Mouse (Mus musculus): ENCODE results near the gene Fbxo41.

Gene Fbxo41

GRCm38 (mm10) chr6:85502911-85503250 lies at the start of gene Fbxo41:
TSS of gene Fbxo41 (minus strand) at chr6:85502994.
- DNase-seq (ENCODE audit: low read depth in 1 of 2, low spot score in 2 of 2): no peak

DNA sequence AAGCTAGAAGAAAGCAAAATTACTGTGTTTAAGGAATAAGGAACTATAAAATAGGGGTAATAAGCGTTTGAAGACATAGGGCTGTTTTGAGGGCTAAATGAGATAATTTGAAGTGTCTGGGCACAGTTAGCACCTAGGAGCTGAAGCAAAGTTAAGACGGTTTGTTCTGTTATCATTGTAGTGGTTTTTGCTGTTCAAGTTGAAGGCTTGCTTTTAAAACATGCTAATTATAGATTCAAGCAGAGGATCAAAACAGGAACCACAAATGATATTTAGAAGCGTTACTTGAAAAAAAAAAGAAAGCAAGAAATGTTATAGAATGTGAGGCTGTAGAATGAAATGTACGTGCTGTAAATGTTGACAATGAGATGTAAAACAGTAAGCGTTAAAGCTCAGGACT lies 44.8 kb upstream of the Fbxo41 start:
- DNase-seq (ENCODE audit: low read depth in 1 of 2, low spot score in 2 of 2): no peak

DNA sequence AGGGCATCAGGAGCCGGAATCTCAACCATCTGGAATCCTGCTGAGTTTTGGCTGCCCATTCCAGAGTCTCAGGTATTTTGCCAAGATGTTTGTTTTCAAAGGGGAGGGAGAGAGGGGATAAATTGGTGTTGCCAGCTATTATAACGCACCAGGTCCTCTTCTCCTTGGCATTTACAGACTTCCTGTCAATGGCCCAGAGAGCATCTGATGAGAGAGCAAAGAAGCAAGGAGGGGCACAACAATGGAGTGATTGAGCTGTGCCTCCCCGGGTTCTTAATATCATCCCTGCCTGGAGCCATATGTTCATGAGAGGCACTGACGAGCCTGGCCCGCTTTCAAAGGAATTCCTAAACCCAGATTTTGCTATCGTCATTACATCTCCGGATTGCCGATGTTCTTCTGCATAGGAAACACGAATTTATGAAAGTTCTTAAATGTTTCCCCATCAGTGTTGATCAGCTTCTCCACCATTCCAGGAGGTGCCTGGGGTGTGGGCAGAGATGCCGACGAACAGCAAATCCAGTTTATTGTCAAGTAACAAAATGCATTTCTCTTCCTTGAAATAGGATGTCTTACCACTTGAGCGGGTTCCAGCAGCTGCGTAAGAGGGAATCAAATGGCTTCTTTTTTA lies 41.6 kb upstream of the Fbxo41 start:
- DNase-seq (ENCODE audit: low read depth in 1 of 2, low spot score in 2 of 2): no peak

- no peak for DNase-seq (ENCODE audit: low read depth in 1 of 2, low spot score in 2 of 2)
Observed at GRCm38 (mm10) chr6:85543351-85544175, 40.8 kb upstream of the Fbxo41 start.

DNA sequence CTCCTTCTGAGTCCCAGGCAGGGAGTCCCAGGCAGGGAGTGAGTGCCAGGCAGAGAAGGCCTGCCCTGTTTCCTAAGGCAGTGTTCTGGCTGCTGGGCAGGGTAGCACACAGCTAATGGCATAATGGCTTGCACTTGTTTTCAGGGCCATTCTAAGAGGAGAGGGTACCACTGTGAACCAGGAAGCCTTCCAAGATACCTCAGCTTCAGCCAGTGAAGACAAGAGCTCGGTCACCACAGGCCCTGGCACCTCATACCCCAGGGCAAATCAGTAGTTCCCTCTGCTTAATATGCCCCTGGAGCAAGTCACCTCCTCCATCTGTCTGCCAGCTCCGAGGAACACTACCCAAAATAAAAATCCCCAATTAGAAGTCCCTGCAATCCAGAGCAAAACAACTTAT lies 20.0 kb upstream of the Fbxo41 start:
- DNase-seq (ENCODE audit: low read depth in 1 of 2, low spot score in 2 of 2): no peak

DNA sequence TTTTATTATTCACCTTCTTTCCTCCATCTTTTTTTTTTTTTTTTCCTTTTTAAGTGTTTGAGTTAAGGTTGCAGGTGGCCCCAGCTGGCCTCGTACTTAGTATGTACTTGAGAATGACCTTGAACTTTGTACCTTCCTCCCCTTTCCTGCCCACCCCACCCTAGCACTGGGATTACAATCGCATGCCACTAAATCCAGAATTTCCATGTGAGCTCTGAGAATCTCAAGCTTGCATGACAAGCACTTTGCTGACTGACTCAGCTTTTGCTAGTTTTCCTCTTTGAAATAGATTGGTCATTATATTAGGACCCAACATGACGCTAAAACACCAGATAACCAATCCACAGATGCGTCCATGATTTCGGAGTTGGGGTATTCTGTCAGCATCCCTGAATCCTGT lies 19.2 kb upstream of the Fbxo41 start:
- DNase-seq (ENCODE audit: low read depth in 1 of 2, low spot score in 2 of 2): no peak

GRCm38 (mm10) chr6:85518091-85518693 lies 15.4 kb upstream of the Fbxo41 start:
- DNase-seq (ENCODE audit: low read depth in 1 of 2, low spot score in 2 of 2): no peak

DNA sequence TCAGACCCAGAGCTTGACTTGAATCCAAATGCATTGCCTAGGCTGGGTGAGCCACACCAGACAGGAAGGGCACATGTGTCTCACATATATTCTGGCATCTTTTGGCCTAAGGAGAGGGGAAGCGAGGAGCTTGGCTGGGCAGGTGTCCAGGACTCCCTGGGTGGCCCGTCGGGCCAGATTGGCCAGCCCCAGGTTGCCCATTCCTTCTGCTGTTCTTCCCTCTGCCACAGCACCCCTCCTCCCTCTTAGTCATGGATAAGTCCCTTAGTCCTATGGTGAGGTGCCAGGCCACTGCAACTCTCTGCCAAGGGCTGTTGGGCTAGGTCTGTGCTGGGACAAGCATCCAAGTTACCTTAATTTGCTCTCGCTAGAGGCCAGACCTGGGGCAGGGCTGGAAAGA lies 13.1 kb upstream of the Fbxo41 start:
- no peak for DNase-seq (ENCODE audit: low read depth in 1 of 2, low spot score in 2 of 2)

- no peak for DNase-seq (ENCODE audit: low read depth in 1 of 2, low spot score in 2 of 2)
Observed at GRCm38 (mm10) chr6:85513531-85513910, 10.7 kb upstream of the Fbxo41 start, which contains the start of gene Egr4. TSS of gene Egr4 (minus strand) at chr6:85513589.

DNA sequence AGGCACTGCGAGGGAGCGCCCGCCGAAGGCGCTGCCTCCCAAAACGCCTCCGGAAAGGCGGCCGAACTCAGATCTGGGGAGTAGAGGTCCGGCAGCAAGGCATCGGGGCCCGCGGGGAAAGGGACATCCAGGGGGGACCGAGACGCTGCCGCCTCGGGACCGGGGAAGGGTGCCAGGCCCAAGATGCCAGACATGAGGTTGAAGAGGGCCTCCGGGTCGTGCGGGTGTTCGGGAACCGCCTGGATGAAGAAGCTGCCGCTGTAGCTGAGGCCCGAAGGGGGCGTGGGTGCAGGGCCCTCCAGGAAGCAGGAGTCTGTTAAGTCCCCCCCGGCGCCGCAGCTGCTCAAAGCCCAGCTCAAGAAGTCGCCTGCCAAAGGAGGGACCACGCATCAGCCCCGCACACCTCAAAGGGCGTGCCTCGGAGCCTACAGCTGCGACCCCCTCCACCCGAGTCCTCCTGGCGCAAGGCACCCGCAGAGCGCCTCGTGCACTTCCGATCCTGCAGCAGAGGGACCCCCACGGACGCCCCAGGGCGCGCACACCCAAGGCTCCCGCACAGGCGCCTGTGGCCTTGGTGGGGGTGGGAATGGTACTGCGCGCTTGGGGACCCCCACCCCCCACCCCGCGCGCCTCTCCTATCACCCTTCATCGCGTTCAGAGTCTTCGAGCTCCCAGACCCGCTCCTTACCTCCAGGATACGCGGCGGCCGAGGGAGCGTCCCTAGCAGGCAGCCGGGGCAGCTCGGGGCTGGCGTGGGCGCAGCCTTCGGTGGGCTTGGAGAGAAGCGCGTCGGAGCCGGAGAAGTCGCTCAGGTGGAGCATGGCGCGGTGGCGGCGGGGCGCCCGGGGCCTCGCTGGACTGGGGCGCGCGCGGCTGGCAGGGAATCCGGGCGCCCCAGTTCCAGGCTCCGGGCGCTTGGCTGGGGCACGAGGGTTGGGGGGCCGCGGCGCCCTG lies 10.1 kb upstream of the Fbxo41 start:
- DNase-seq (ENCODE audit: low read depth in 1 of 2, low spot score in 2 of 2): no peak

DNA sequence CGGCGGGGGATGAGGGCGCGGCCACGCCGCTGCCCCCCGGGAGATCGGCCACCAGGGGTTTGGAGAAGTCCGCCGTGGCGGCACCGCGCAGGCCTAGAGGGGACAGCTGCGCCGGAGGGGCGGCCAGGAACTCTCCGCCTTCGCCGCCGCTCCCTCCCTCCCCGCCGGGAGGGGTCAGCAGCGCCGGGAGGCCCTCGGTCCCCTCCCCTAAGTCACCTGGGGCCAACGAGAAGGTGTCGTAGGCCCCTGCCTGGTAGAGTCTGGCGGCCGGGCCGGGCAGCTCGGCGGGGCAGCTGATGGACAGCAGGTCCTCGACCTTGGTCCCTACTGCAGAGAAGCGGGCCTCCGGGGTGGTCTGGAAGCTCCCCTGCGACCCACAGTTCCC lies 9.3 kb upstream of the Fbxo41 start:
- no peak for DNase-seq (ENCODE audit: low read depth in 1 of 2, low spot score in 2 of 2)

DNA sequence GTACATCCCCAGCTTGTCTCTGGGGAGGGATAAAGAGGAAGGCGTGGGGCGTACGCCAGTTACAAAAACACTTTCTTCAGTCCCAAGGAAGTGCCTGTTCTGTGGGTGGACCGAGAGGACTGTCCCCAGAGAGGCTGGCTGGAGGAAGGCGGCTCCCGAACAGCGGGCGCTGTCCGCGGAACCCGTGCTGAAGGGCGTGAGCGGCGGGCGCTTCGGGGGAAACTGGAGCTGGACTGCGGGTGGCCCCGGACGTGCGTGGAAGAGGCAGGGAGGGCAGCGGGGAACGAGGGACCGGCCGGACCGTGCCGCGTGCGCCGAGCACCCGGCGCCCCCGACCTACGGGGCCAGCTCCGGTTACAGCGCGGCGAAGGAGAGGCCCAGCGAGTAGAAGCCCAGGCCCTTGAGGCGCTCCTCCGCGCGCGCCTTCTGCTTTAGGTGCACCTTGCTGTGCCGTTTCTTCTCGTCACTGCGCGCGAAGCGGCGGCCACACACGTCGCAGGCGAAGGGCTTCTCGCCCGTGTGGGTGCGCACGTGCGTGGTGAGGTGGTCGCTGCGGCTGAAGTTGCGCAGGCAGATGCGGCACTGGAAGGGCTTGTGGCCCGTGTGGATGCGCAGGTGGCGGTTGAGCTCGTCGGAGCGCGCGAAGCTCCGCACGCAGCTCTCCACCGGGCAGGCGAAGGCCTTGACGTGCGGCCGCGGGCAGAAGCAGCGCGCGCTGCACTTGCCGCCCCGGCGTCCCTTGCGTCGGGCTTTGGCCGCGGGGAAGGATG lies 8.7 kb upstream of the Fbxo41 start:
- no peak for DNase-seq (ENCODE audit: low read depth in 1 of 2, low spot score in 2 of 2)

- no peak for DNase-seq (ENCODE audit: low read depth in 1 of 2, low spot score in 2 of 2)
Observed at GRCm38 (mm10) chr6:85510476-85510875, 7.7 kb upstream of the Fbxo41 start.

GRCm38 (mm10) chr6:85508602-85509001 lies 5.8 kb upstream of the Fbxo41 start:
- DNase-seq (ENCODE audit: low read depth in 1 of 2, low spot score in 2 of 2): no peak

- DNase-seq (ENCODE audit: low read depth in 1 of 2, low spot score in 2 of 2): no peak
Observed at GRCm38 (mm10) chr6:85504908-85505307, 2.1 kb upstream of the Fbxo41 start.

DNA sequence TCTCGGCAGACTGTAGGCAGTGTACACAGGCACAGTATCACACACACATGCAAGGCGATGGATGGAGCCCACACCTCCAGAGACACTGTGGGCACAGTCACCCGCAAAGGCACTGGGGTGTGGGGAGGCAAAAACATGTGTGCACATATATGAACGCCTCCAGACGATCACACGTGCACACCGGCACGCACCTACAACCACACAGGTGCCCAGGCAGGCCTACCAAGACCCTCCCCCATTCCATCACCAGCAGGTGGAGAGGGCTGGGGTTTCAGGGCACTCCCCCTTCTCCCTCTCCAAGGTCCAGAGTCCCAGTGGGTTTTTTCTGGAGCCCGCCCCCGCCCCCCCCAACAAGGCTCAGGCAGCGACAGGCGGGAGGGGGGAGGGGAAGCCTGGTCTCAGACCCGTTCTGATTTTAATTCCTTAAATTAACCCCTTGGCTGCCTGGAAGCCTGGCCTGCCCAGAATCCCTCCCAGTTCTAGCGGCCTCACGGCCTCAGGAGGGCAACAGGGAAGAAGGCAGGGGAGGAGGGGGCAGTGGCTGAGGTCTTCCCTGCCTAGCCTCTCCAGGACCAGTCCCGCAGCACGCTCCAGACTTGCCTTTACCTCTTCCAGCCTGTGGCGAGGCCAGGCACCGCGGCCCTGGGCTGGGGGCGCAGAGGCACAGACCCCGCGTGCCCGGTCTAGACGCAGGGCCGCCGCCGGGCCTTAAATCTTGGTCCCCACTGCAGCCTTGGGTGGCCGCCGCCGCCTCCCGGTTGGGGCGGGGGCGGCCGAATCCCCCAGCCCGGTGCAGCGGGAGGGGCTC lies 487 bp downstream of the Fbxo41 start:
- no peak for DNase-seq (ENCODE audit: low read depth in 1 of 2, low spot score in 2 of 2)

GRCm38 (mm10) chr6:85501571-85502102 lies 1.2 kb downstream of the Fbxo41 start:
- no peak for DNase-seq (ENCODE audit: low read depth in 1 of 2, low spot score in 2 of 2)

GRCm38 (mm10) chr6:85500416-85500815 lies 2.4 kb downstream of the Fbxo41 start:
- DNase-seq (ENCODE audit: low read depth in 1 of 2, low spot score in 2 of 2): no peak

- no peak for DNase-seq (ENCODE audit: low read depth in 1 of 2, low spot score in 2 of 2)
Observed at GRCm38 (mm10) chr6:85498147-85498546, 4.6 kb downstream of the Fbxo41 start.
